Mouse (Mus musculus): ENCODE data around the gene Mrpl39. TPM values are rescaled to one million over a fixed set of nuclear protein-coding genes. Genes with fewer than 3 reads are reported as not detected.
A peak's percentile ranks its signal among the peaks of the same experiment; 100 is the strongest.

The Mrpl39 gene
- polyA plus RNA-seq, 1 experiment from 2014 or later = 27.0 TPM

GRCm38 (mm10) chr16:84745721-84746306, 10.3 kb upstream of the Mrpl39 start:
- DNase-seq (ENCODE audit: low spot score) = no peak
- no peaks in the 10 kb centered on the region for H3K27me3 ChIP-seq (replicated peaks; ENCODE audit: insufficient read depth, low read length)
- no peak overlapping the region for H3K27ac ChIP-seq (ENCODE audit: low read length)
- no peak overlapping the region for H3K4me2 ChIP-seq (replicated peaks; ENCODE audit: low read depth, low read length)
- H3K4me1 ChIP-seq (ENCODE audit: insufficient read depth, low read depth, low read length) = no peaks in the 10 kb centered on the region
- H3K36me3 ChIP-seq (ENCODE audit: insufficient read depth, low read length) = no peaks in the 10 kb centered on the region
- no peak overlapping the region for H3K4me3 ChIP-seq (ENCODE audit: low read depth, low read length)
- no peak overlapping the region for H3K9ac ChIP-seq (replicated peaks; ENCODE audit: low read depth)
- ATAC-seq = no peak
- WGBS = 71% methylated on average over 6 of the region's 6 CpGs
- H3K9me3 ChIP-seq (ENCODE audit: low read length) = no peaks in the 10 kb centered on the region
- no peak for TF ChIP-seq CTCF (IDR thresholded peaks at IDR 0.05)
- TF ChIP-seq EP300 (IDR thresholded peaks at IDR 0.05) = no peak

- Histone ChIP-seq H3K9ac (replicated peaks; ENCODE audit: low read depth) (no peak overlapping the region), H3K36me3 (ENCODE audit: insufficient read depth, low read length) (no peaks in the 10 kb centered on the region), H3K27me3 (replicated peaks; ENCODE audit: insufficient read depth, low read length) (no peaks in the 10 kb centered on the region), H3K4me3 (ENCODE audit: low read depth, low read length) (no peak overlapping the region), H3K4me2 (replicated peaks; ENCODE audit: low read depth, low read length) (0 out of 2 replicates have a peak overlapping the region, but pooled peaks have one; percentile 14), H3K4me1 (ENCODE audit: insufficient read depth, low read depth, low read length) (no peaks in the 10 kb centered on the region), H3K9me3 (ENCODE audit: low read length) (no peaks in the 10 kb centered on the region), H3K27ac (ENCODE audit: low read length) (no peak overlapping the region)
- no peak for TF ChIP-seq CTCF (IDR thresholded peaks at IDR 0.05)
- TF ChIP-seq EP300 (IDR thresholded peaks at IDR 0.05) = no peak
- WGBS = 41% methylated on average over 10 of the region's 10 CpGs
- peak; percentile 43 for DNase-seq (ENCODE audit: low spot score)
- ATAC-seq = peak; percentile 25; the same call in 1 of the 2 replicates
These were observed 9.4 kb upstream of the Mrpl39 start for GRCm38 (mm10) chr16:84744703-84745490.

- H3K4me2 ChIP-seq (replicated peaks; ENCODE audit: low read depth, low read length) = no peak overlapping the region
- 75% methylated on average over 3 of the region's 3 CpGs for WGBS
- H3K9ac ChIP-seq (replicated peaks; ENCODE audit: low read depth) = no peak overlapping the region
- peaks cover 4% of the 10 kb centered on the region for H3K4me1 ChIP-seq (ENCODE audit: insufficient read depth, low read depth, low read length)
- no peak for DNase-seq (ENCODE audit: low spot score)
- H3K4me3 ChIP-seq (ENCODE audit: low read depth, low read length) = no peak overlapping the region
- no peaks in the 10 kb centered on the region for H3K27me3 ChIP-seq (replicated peaks; ENCODE audit: insufficient read depth, low read length)
- no peak for ATAC-seq
- no peak overlapping the region for H3K27ac ChIP-seq (ENCODE audit: low read length)
- H3K36me3 ChIP-seq (ENCODE audit: insufficient read depth, low read length) = no peaks in the 10 kb centered on the region
- peak; percentile 39 for TF ChIP-seq CTCF (IDR thresholded peaks at IDR 0.05)
- no peak for TF ChIP-seq EP300 (IDR thresholded peaks at IDR 0.05)
- H3K9me3 ChIP-seq (ENCODE audit: low read length) = no peaks in the 10 kb centered on the region
These were observed 1.8 kb upstream of the Mrpl39 start for GRCm38 (mm10) chr16:84737358-84737757.

GRCm38 (mm10) chr16:84734806-84735165, 756 bp downstream of the Mrpl39 start:
- Histone ChIP-seq H3K27me3 (replicated peaks; ENCODE audit: insufficient read depth, low read length) (no peaks in the 10 kb centered on the region), H3K9ac (replicated peaks; ENCODE audit: low read depth) (peak overlapping the region; percentile 59), H3K27ac (ENCODE audit: low read length) (peak overlapping the region; percentile 54; the same call in 1 of the 2 replicates), H3K9me3 (ENCODE audit: low read length) (no peaks in the 10 kb centered on the region), H3K4me2 (replicated peaks; ENCODE audit: low read depth, low read length) (peak overlapping the region; percentile 80), H3K4me1 (ENCODE audit: insufficient read depth, low read depth, low read length) (peaks cover 4% of the 10 kb centered on the region), H3K36me3 (ENCODE audit: insufficient read depth, low read length) (peaks cover 10% of the 10 kb centered on the region; the same call in 1 of the 2 replicates), H3K4me3 (ENCODE audit: low read depth, low read length) (peak overlapping the region; percentile 78)
- ATAC-seq = peak; percentile 32
- DNase-seq (ENCODE audit: low spot score) = peak; percentile 10
- no peak for TF ChIP-seq EP300 (IDR thresholded peaks at IDR 0.05)
- no peak for TF ChIP-seq CTCF (IDR thresholded peaks at IDR 0.05)
- WGBS = 1% methylated on average over 14 of the region's 15 CpGs

GRCm38 (mm10) chr16:84720670-84721069, 14.9 kb downstream of the Mrpl39 start:
- TF ChIP-seq EP300 (IDR thresholded peaks at IDR 0.05) = no peak
- no peak for TF ChIP-seq CTCF (IDR thresholded peaks at IDR 0.05)
- WGBS = 90% methylated on average over 2 of the region's 2 CpGs
- DNase-seq (ENCODE audit: low spot score) (no peak), ATAC-seq (no peak)
- Histone ChIP-seq H3K4me1 (ENCODE audit: insufficient read depth, low read depth, low read length) (no peaks in the 10 kb centered on the region), H3K36me3 (ENCODE audit: insufficient read depth, low read length) (peaks cover 30% of the 10 kb centered on the region), H3K4me2 (replicated peaks; ENCODE audit: low read depth, low read length) (no peak overlapping the region), H3K4me3 (ENCODE audit: low read depth, low read length) (no peak overlapping the region), H3K9me3 (ENCODE audit: low read length) (no peaks in the 10 kb centered on the region), H3K27ac (ENCODE audit: low read length) (no peak overlapping the region), H3K27me3 (replicated peaks; ENCODE audit: insufficient read depth, low read length) (no peaks in the 10 kb centered on the region), H3K9ac (replicated peaks; ENCODE audit: low read depth) (no peak overlapping the region)

- Histone ChIP-seq H3K4me3 (ENCODE audit: low read depth, low read length) (no peak overlapping the region), H3K9ac (replicated peaks; ENCODE audit: low read depth) (no peak overlapping the region), H3K9me3 (ENCODE audit: low read length) (no peaks in the 10 kb centered on the region), H3K4me2 (replicated peaks; ENCODE audit: low read depth, low read length) (no peak overlapping the region), H3K27ac (ENCODE audit: low read length) (no peak overlapping the region), H3K27me3 (replicated peaks; ENCODE audit: insufficient read depth, low read length) (no peaks in the 10 kb centered on the region), H3K36me3 (ENCODE audit: insufficient read depth, low read length) (peaks cover 21% of the 10 kb centered on the region), H3K4me1 (ENCODE audit: insufficient read depth, low read depth, low read length) (no peaks in the 10 kb centered on the region)
- no peak for ATAC-seq
- WGBS = 96% methylated on average over 4 of the region's 4 CpGs
- no peak for DNase-seq (ENCODE audit: low spot score)
- TF ChIP-seq CTCF (IDR thresholded peaks at IDR 0.05) (no peak), EP300 (IDR thresholded peaks at IDR 0.05) (no peak)
These were observed 17.3 kb downstream of the Mrpl39 start for GRCm38 (mm10) chr16:84718250-84718649.

Data from lung, postnatal 0 days (tissue).